Mouse (Mus musculus): Measurements from ENCODE around the gene Nr3c2.

GRCm38 (mm10) chr8:77128006-77128405 is 228.8 kb downstream of the Nr3c2 start:
- TF ChIP-seq MAFK (IDR thresholded peaks at IDR 0.05; ENCODE audit: insufficient read depth, low read depth, low read length) (no peak), ZC3H11A (IDR thresholded peaks at IDR 0.05; ENCODE audit: borderline replicate concordance, low read depth, low read length) (no peak), ZNF384 (IDR thresholded peaks at IDR 0.05; ENCODE audit: low read depth, low read length) (no peak)
